Comparison of ENCODE assay signal across 23 mouse cellular contexts in the genomic region with DNA sequence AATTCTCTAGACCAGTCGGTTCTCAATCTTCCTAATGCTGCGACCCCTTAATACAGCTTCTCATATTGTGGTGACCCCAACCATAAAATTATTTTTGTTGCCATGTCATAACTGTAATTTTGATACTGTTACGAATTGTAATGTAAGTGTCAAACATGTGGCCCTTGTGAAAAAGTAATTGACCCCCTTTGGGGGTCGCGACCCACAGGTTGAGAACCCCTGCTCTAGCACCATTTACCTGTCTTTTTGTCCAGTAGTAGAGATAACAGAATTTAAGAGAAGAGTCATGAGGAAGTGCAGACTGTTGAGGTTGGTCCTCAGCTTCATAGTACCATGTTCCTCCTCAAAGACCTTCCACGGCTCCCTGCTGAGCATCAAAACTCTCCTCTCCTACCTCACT. TPM values are rescaled to one million over a fixed set of nuclear protein-coding genes. Genes with fewer than 3 reads are reported as not detected.
A peak's percentile ranks its signal among the peaks of the same experiment; 100 is the strongest.
DNase-seq lines count a peak whose midpoint lies in the region; ATAC-seq and TF ChIP-seq lines count a peak whose summit lies in the region.
"Had no signal": no experiment of that assay in that cellular context is flagged by ENCODE, and none has a peak within 500 bp of the region (broad histone marks: within the 10 kb centered on the region; RNA-seq: fewer than 3 reads in every experiment).

No protein-coding gene starts in this region.

- H3K9ac ChIP-seq in kidney, embryonic 15.5 days: no peak overlapping the region
- 0 out of 2 replicates have a peak overlapping the region, but pooled peaks have one; percentile 48 for H3K9ac ChIP-seq in ES-E14 (ENCODE audit: insufficient read depth, low read depth, low read length, poor library complexity, severe bottlenecking)

- H3K36me3 ChIP-seq in kidney, embryonic 15.5 days: no peaks in the 10 kb centered on the region
- H3K36me3 ChIP-seq in E14TG2a.4 (ENCODE audit: insufficient read depth, low read length) (no peaks in the 10 kb centered on the region), ES-E14 (ENCODE audit: control insufficient read depth, insufficient read depth, low read length, poor library complexity, severe bottlenecking) (no peaks in the 10 kb centered on the region)
- no peaks in the 10 kb centered on the region for H3K36me3 ChIP-seq in heart, embryonic 10.5 days
- H3K36me3 ChIP-seq: G1E had no signal

- peak overlapping the region; percentile 43; the same call in 1 of the 2 replicates for H3K4me2 ChIP-seq in kidney, embryonic 15.5 days

- TF ChIP-seq CTCF in E14TG2a.4 (conservative IDR thresholded peaks at IDR 0.05; ENCODE audit: low read length): no peak

- H3K4me3 ChIP-seq in kidney, embryonic 15.5 days (replicated peaks): no peak overlapping the region
- peak overlapping the region; percentile 7 for H3K4me3 ChIP-seq in E14TG2a.4 (replicated peaks; ENCODE audit: low read length)
- H3K4me3 ChIP-seq in ES-E14 (ENCODE audit: insufficient read depth in 1 of 2, low read depth in 1 of 2, low read length in 2 of 2, poor library complexity in 1 of 2, severe bottlenecking in 1 of 2): peak overlapping the region in 1 of 2 experiments; percentile 52; a peak in 3 of 4 replicates
- H3K4me3 ChIP-seq in heart, embryonic 10.5 days: no peak overlapping the region

- 89% methylated on average over 6 of the region's 6 CpGs for WGBS in kidney, embryonic 15.5 days
- 76% methylated on average over 6 of the region's 6 CpGs for WGBS in heart, embryonic 10.5 days

- H3K27me3 ChIP-seq in kidney, embryonic 15.5 days: no peaks in the 10 kb centered on the region
- peaks cover 7% of the 10 kb centered on the region; the same call in 1 of the 2 replicates for H3K27me3 ChIP-seq in E14TG2a.4 (ENCODE audit: insufficient read depth, low read length)
- H3K27me3 ChIP-seq in heart, embryonic 10.5 days (ENCODE audit: insufficient read depth, poor library complexity, severe bottlenecking): 0 out of 2 replicates have a peak, but pooled peaks cover 8% of the 10 kb centered on the region

- H3K27ac ChIP-seq in kidney, embryonic 15.5 days: peak overlapping the region; percentile 75; the same call in 1 of the 2 replicates
- no peak overlapping the region for H3K27ac ChIP-seq in ES-E14 (ENCODE audit: insufficient read depth, low read depth, low read length, poor library complexity, severe bottlenecking)
- no peak overlapping the region for H3K27ac ChIP-seq in heart, embryonic 10.5 days

- DNase-seq in kidney, adult 18-20 months: no peak
- DNase-seq in ES-E14 (ENCODE audit: low read depth, low spot score): no peak
- no peak for DNase-seq in layer of hippocampus, postnatal 25 days (ENCODE audit: extremely low spot score in 1 of 2, low spot score in 1 of 2)
- DNase-seq in heart, embryonic 10.5 days (ENCODE audit: low spot score): no peak
- DNase-seq: adrenal gland, adult 2 months; adrenal gland, adult 8-10 months; adrenal gland, postnatal 10 days; adrenal gland, postnatal 14 days; adrenal gland, postnatal 25 days; adrenal gland, postnatal 36 days; B cell, adult 2 months; cerebellum, adult 11 months; cerebellum, adult 11-12 months; cerebellum, adult 18-20 months; cerebellum, adult 2 months; cerebellum, adult 8-10 months had no signal

- ATAC-seq in kidney, embryonic 15.5 days (replicated peaks; ENCODE audit: low FRiP score): no peak
- ATAC-seq: activated CD4-positive, CD25-positive, alpha-beta regulatory T cell, adult 4 months; CD4-positive, CD25-positive, alpha-beta regulatory T cell, adult 4 months; Patski had no signal

- H3K9me3 ChIP-seq in kidney, embryonic 15.5 days (replicated peaks): no peaks in the 10 kb centered on the region
- no peaks in the 10 kb centered on the region for H3K9me3 ChIP-seq in E14TG2a.4 (ENCODE audit: low read length)
- H3K9me3 ChIP-seq in ES-E14 (ENCODE audit: control insufficient read depth, insufficient read depth, low read depth, low read length): no peaks in the 10 kb centered on the region
- peaks cover 5% of the 10 kb centered on the region; the same call in 1 of the 2 replicates for H3K9me3 ChIP-seq in heart, embryonic 10.5 days

- H3K4me1 ChIP-seq in kidney, embryonic 15.5 days: 0 out of 2 replicates have a peak, but pooled peaks cover 3% of the 10 kb centered on the region
- peaks cover 32% of the 10 kb centered on the region for H3K4me1 ChIP-seq in E14TG2a.4 (replicated peaks; ENCODE audit: low read depth, low read length)
- H3K4me1 ChIP-seq in ES-E14 (ENCODE audit: control insufficient read depth in 2 of 2, insufficient read depth in 2 of 2, low read length in 2 of 2, poor library complexity in 1 of 2): peaks cover 3 to 4% of the 10 kb centered on the region in 2 experiments; a peak in 2 of 4 replicates
- peaks cover 4% of the 10 kb centered on the region for H3K4me1 ChIP-seq in heart, embryonic 10.5 days

- in situ Hi-C loops in ES-E14 (cut with MboI; ENCODE audit: low sequenced_read_pairs in 2 of 2, unreplicated experiment in 2 of 2): no loop called here

TF ChIP-seq in ES-E14, 5 proteins besides CTCF, POLR2A, EP300 and RAD21:
- no peak for TF ChIP-seq ZNF384 (IDR thresholded peaks at IDR 0.05; ENCODE audit: low read depth, low read length)
- TF ChIP-seq ZC3H11A (IDR thresholded peaks at IDR 0.05; ENCODE audit: borderline replicate concordance, low read depth, low read length): no peak
- TF ChIP-seq CHD2 (IDR thresholded peaks at IDR 0.05; ENCODE audit: low read depth, low read length): peak; percentile 97
- no peak for TF ChIP-seq MAFK (IDR thresholded peaks at IDR 0.05; ENCODE audit: insufficient read depth, low read depth, low read length)
- TF ChIP-seq HCFC1 (IDR thresholded peaks at IDR 0.05; ENCODE audit: borderline replicate concordance, insufficient read depth, low read length): no peak

RNA-seq across cellular contexts. Expression of a gene that starts 31.9 kb away (rescaled TPM):
- polyA plus RNA-seq in kidney, embryonic 15.5 days (2015; fragmentation: Nextera tagmentation; extraction: Ambion mirVana): 9.2 and 10.0 TPM in 2 replicates
- 75.5 and 82.0 TPM in 2 replicates for total RNA-seq in ES-E14 (2012; rRNA removed)
- total RNA-seq in layer of hippocampus, postnatal 25 days (2021): 10 to 100 TPM; 15.9 to 16.4 TPM
- 17.9 and 18.8 TPM in 2 replicates for polyA plus RNA-seq in heart, embryonic 10.5 days (2016; fragmentation: Nextera tagmentation; extraction: Ambion mirVana)
- total RNA-seq: MEL had no signal
- polyA plus RNA-seq: activated CD4-positive, CD25-positive, alpha-beta regulatory T cell, adult 4 months; CD4-positive, CD25-positive, alpha-beta regulatory T cell, adult 4 months; G1E had no signal
